Mouse (Mus musculus) left cerebral cortex, adult 9 months (tissue): ENCODE data around the gene Rbfox2.

Experiments used
- DNase-seq, 2 experiments: peaks; one replicate each; pipeline ENCODE4 v3.0.0; 2022; ENCODE audit warnings: low spot score in 2 of 2

The Rbfox2 gene

DNA sequence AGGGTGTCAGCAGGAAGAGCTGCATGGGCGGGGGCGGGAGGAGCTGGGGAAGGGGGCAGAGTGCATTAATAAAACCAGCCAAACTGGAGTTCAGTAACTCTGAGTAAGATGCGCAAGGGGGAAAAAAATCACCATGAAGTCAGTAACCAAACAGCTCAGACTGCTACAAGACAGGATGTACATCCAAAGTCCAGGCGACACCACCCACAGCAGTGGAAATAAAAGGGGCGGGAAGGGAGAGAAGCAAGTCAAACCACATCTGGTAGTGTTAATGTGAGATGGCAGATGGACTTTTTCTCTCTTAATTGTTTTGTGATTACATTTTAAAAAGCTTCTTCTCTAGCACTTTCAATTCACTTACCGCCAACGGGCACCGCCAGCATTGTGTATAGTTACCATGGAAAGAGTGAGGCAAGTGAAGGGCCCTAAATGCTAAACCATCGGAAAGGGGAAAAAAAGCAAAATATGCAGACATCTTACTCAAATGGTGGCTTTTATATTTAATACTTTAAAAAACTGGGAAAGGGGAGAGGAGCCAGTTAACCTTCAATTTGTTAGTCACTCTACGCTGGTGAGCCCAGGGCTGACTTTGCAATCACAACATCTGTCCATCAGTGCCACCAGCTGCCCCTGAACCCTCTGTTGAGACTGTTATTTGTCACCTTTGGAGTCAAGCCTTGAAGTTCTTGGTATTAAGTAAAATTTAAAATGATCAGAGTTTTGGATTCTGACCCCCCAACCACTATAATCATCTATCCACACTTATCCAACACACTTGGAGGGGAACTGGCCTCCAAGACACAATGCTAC, 202.2 kb downstream of the Rbfox2 start:
- DNase-seq, result no peak

DNA sequence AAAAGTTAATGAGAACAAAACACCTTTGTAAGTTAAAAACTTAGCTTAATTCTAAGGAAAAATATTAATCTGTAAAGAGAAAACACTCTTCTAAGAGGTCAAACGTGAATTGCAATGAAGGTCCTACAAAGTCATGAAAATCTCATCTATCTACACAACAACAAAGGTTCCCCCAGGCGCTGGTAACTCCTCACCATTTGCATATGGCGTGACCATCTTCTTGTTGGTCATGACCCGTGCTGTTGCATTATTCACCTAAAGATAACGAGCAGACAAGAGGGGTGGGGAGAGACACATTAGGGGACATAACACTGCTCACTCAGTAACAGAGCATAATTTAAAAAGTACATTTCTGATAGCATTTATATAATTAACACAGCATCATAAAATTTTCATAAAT, 204.1 kb downstream of the Rbfox2 start:
- no peak for DNase-seq

DNA sequence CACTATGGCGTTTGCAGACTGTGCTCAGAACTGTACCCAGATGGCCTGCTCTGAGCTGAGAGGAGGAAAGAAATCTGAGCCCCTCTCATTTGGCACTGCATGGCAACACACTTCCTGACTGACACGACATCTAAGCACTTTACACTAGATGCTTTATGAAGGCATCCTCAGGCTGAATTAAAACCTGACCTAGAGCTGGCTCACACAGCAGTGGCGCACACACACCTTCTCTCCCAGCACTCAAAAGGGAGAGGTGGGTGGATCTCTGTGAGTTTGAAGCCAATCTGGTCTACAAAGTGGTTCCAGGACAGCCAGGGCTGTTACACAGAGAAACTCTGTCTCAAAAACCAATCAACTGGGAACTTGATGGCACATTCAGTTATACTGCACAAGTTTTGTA, 207.0 kb downstream of the Rbfox2 start:
- no peak for DNase-seq

DNA sequence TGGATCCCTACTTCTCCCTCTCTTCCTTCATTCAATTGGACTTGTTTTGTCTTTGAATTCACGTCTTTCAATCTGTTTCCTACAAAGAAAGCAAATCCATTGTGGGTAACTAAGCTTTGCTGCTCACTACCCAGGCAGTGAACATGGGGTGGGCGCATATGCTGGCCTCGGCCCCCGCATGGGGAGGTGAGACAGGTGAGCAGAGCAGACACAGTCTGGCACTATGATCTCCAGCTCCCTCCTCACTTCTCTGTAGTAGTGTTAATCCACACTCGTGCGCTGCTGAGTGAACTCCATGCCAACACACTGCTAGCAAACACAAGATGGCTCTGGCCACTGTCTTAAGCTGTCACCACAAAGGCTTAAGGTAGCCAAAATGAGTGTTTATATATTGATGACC, 209.4 kb downstream of the Rbfox2 start:
- no peak for DNase-seq

DNA sequence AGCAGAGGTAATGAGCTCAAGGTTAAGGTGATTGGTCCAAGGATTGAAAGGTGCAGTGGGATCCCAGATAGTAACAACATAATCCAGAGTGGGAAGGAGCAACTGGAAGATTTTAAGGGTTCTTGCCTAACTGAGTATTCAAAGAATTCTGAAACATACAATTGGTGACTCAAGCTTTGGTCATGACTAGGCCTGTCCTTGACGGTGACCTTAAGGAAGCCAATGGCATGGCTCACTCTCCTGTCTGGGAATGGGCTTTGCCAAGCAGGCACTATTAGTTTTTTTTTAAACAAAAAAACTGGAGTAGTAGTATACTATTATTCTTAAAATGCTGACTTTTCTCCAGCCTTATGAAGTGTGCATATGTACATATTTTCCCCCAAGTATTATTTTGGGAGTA, 211.6 kb downstream of the Rbfox2 start:
- no peak for DNase-seq

DNA sequence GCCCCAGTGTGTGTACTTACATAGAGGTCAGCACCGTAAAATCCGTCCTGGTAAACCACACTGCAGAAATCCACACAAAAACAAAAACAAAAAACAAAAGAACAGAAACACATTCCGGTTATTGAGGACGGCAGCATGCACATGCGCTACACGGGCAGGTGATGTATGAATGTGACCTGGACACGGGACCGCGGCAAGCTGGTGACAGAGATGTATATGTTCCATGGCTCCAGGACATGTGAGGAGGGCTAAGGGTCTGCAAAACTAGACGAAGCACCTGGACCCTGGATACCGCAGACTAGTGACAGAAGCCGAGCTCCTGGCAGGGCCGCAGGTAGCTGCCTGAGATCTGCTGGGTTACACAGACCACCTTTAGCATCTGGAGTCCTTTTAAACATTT, 212.4 kb downstream of the Rbfox2 start:
- no peak for DNase-seq

DNA sequence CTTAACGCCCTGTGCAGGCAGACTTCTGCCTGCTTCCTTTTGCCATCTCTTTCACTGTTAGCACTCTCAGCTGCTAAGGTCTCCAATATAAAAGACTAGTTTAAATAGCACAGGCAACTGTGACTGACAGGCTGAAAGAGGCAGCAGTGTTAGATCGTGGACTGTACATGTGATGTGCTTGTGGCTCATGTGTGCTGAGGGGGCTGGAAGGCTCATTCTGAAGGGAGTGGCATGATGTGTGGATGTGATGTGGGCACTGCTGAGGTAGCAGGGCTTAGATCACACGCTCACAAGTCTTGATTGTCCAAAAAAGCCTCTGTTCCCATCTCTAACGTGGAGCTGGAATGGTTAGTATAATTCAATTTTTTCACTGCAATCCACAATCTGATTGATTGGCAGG, 215.4 kb downstream of the Rbfox2 start:
- peak in 1 of 2 experiments; percentile 42 for DNase-seq

DNA sequence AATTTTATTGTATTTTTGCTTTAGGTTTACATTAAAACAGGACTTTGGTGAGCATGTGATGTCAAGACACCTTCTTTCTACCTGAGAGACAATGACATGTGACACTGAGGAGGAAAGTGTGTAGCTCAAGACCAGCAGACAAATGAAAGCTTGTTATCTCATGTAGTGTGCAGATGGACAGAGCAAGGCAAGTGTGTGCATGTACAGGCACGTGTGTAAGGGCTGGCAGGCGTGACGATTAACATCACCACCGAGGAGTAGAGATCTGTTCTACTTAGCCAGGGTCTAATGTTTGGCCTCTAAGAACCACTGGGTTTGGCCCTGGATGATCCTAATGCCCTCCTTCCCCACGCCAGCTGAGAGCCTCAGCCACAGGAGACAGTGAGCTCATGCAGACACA, 216.3 kb downstream of the Rbfox2 start:
- DNase-seq, result no peak

DNA sequence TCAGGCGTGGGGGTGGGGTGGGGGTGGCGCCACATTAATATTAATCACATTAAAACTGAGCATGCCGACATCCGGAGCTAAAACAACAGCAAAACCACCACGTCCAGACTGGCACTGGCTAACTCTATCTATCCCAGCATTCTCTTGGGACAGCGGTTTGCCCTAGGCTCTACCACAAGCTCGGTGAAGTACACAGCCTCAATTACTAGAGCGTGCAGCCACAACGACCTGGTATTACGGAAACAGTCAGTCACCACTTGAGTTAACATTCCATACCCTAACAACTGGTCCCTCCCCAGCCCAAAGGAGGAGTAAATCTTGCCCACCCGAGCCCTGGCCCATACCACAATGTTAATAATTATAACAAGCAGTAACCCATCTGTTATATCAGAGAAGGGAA, 217.6 kb downstream of the Rbfox2 start:
- DNase-seq, result no peak

DNA sequence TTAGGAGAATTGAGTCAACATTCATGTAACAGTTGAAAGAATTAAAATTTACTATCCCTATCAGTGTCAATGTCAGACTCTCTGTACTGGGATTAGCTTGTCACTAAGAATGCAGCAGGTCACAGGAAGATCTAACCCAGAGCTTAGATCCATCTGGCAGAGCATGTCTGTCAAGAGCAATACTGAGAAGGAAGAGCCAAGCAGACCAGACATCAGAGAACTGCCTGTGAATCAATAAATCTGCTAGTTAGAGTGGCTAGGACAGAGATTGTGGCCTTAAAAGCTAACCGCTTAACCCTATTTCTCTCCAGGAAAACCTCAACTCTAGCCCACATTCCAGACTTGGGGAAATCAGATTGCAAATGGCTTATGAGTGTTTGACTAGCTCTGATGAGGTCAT, 220.3 kb downstream of the Rbfox2 start:
- no peak for DNase-seq

DNA sequence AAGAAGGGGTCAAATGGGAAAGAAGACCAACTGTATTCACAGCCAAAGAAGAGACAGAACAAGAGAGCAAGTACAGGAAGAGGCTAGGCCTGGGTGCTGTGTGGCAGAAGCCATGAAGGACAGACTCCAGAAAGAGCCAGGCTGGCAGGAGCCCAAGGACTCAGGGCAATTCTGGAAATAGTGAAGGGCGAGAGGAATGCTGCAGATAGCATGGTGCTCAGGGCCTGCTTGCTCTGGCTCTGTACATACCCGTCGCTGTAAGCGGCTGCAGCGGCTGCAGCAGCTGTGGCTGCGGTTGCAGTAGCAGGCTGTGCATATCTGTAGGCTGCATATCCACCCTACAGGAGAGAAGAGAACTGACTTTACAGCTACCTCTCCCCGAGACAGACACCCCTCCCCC, 221.0 kb downstream of the Rbfox2 start:
- no peak for DNase-seq

DNA sequence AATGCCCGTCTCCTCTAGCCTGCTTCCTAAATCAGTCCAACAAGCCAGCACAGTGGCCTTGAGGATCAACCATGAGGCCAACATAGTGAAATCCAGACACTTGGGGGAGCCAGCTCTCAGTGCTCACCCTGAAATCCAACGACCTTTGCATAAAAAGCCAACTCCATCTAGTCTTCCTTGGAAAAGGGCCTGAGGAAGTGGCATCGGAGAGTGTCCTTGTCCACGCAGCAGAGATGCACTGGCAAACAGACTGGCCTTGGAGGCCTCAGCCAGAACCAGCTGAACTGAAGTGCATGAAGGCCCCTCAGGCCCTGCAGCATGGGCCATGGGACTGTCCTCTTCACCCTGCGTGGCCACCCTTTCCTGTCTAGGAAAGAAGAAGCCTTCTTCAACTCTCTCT, 225.3 kb downstream of the Rbfox2 start:
- no peak for DNase-seq

DNA sequence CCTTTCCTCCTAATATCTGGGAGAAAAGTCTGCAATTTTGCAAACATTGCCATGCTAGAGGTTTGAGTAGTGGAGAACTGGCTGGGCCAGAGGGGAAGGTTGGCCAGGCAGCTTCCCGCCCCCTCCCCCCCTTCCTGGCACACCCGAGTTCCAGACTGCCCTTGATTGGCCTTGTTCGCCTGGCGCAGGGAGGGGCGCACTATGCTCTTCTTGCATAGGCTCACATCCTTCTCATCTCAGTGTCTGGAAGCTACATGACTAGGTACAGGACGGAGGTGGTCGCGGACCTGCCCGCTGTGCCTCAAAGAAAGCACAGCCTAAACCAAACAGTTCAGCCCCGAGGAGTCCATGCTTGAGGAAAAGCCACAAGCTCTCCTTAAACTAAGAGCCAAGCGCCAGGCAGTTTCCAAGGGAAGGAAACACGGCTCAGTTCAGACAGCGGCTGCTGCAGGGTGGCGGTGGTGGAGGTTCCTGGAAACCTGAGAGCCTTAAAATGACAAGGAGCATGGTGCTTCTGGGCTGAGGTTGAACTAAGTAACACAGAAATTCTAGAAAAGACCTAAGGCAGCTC, 226.0 kb downstream of the Rbfox2 start:
- no peak for DNase-seq

DNA sequence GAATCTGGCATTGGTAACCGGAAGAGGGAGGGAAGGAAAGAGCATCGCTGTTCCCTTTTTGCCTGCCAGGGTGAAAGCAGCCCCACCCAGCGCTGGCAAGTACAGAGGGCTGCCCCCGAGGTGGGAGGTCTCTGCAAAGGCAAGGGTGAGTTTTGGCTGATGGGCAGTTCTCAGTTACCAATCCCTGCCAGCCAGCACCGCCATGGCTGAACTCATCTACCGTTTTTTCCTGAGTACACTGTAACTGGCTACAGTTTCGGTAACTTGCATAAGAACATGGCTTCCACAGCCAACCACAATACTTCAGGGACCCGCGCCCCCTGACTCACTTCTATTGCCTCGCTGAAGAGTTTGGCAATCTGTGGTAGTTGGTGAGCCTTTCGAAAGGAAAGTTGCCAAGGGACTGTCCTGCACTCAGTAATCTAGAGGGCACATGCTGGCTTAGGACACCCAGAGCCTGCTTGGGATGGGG, 226.9 kb downstream of the Rbfox2 start:
- no peak for DNase-seq

DNA sequence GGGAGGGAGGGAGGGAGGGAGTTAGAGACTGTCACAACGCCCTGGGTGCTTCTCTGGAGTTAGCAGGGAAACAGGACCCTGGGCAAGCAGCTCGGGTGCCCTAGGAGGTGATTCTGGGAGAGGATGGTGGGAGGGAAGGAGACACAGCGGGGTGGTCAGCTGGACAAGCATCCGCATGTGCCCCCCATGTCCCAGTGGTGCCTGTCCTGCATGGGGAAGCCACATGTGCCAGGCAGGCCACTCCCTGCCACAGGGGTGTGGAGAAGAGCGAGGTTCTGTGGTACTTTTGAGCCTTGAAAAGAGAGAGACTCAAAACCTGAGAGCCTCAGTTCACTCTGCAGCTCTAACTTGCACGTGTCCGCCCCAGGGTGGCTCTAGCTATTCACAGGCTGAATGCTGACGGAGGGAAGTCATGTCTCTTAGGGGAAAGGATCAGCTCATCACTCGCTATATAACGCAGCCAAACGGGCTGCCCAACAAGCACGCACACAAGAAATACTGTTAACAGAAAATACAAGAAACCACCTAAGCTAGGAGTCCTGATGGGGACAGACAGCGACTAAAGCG, 227.5 kb downstream of the Rbfox2 start:
- no peak for DNase-seq

DNA sequence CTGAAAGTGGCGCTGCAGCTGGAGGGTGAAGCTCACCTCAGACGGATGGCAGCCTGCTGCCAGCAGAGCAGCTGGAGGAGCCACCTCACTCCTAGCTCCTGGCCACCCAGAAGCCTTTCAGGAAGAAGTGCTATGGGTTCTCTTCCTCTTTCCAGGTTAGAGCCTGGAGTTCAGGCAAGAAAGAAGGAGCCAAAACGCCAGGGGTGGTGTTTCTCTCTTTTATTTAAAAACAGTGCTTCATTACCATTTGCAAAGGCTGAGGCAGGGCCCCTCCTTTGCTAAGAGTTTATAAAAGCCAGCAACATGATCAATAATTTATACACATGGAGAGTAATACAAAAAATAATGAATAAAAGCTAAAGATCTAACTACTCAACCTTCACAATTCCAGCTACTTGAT, 228.0 kb downstream of the Rbfox2 start:
- no peak for DNase-seq

DNA sequence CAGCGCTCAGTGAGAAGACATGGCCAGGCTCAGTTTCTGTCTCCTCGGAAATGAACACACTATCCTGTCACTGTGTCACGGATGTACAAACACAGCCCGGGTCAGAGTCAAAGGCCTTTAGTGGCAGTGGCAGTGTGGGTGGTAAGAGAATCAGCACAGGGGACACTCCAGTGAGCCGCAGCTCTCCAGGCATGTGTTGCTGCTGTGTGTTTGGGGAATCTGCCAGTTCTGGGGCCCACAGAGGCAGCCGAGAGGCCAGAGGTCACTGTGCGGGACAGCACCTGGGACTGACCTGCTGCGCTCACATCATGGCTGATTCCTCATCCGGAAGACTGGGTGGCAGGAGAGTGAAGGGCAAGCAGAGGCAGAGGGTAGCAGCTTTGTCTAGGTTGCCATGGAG, 228.9 kb downstream of the Rbfox2 start:
- DNase-seq, result no peak

DNA sequence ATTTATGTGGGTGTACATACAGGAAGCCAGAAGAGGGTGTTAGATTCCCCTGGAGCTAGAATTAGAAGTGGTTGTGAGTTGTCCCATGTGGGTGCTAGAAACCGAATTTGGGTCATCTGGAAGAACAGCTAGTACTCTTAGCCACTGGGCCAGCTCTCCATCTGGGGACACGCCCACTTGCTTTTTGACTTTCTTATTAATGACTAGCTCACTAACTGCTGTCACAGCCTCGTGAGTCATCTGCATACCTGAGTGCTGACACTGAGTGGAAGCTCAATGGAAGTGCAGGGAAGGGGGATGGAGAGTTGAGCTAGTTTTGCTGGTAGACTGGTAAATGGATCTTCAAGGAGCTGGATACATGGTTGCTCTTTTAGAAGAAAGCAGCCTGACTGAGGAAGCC, 230.3 kb downstream of the Rbfox2 start:
- DNase-seq, result no peak

DNA sequence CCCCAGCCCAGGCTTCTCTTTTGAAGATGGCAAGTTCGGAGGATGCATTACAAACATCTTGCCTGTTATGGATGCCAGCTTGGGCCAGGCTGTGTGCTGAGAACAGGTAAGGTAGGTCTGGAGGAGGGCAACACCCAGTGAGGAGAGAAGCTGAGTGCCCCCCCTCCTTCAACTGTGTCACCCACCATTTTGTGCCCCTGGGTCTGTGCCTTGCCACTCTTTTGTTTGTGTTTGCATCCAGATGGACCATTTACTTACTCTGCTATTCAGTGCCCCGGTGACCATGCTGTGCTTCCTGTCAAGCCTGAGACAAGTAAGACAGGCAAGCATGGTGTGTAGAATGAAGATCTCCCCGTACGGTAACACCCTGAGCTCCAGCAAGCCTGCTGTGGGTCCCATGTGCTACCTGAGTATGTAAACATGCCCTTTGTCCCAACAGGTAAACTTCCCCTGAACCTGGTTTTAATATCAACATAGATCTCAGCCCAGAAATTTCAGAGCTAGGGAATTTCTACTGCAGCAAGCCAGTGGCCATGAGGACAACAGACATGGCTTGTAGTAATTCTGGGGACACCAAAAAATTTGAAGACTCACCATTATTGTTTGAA, 234.1 kb downstream of the Rbfox2 start:
- DNase-seq, result no peak

DNA sequence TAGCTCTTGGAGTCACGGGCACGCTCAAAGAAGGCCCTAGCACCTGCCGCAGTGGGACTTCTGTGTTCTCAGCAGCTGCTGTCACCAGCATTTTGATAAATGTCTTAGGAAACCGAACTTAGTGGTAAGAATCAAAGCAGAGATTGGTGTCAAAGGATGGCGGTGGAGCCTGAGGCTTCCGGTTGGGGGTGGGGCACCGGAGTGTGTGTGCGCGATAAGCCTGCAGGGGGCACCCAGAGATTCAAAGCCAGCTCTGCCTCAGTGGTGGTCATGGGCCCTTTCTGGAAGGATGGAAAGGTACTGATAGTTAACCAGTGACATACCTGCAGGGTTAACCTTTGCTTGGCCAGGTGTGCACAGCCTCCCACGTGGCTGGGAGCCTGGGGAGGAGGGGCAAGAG, 235.3 kb downstream of the Rbfox2 start:
- DNase-seq, result no peak

DNA sequence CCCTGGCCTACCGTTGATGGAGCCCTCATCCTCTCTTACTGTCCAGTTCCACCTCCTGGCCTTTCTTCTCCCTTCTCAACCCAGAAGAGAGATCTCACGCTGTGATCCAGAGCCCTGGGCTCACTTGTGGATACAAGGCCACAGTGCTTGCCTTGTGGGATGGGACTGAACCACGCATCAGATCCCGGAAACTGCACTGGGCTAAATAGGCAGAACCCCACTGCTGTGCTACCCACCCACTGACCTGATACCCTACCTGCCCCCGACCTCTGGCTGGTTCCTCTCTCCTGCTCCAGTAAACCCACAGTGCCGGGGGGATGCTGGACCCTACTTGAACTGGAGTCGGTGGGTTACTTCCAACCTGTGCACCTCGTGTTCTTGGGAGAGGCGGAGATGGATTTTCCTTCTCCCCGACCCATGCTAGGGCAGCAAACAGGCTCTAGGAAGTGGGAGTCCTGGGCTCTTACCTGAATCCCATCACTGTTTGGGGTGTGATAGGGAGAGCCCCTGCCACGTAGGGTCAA, 236.0 kb downstream of the Rbfox2 start:
- DNase-seq, result no peak

DNA sequence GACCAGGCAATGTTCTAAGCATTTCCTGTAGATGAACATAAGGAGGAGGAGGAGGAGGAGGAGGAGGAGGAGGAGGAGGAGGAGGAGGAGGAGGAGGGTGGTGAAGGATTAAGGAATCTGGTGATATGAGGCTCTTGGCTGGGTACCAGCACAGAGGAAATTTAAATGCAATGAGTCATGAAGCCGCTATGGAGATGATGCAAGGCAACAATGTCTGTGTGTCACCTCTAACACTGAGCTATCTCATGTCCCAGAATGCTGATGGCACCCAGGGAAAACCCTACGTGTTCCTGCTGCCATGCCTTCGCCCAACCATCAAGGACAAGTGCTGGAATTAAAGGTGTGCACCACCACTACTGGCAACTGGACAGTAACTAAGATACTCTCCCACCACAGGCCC, 237.8 kb downstream of the Rbfox2 start:
- peak in 1 of 2 experiments; percentile 72 for DNase-seq

DNA sequence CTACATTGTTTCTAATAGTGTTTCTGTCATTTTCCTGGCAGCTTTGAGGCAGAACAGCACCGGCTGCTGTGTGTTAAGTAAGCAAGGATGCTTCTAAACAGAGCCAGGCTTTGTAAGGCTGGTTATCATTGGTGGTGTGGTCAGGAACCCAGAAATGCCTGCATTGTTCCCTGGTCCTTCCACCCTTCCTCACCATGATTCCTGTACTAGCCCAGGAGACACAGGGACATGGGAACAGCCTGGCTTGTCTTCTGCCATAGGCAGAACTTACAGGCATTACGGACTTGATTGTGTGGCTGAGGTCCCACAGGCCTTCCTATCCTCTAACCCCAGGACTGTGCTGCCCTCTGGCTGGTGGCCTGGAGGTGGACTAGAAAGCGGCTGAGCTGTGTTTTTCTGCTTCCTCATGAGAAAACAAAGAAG, 238.4 kb downstream of the Rbfox2 start:
- peak in 1 of 2 experiments; percentile 63 for DNase-seq
